Mouse (Mus musculus): ENCODE measurements around the gene Esyt1.
A peak's percentile ranks its signal among the peaks of the same experiment; 100 is the strongest.
"Not testable (repeated sequence)": the region's sequence is repeated elsewhere in the genome, so short reads cannot be mapped to it uniquely, and the experiment has no call there.

Esyt1 gene

GRCm38 (mm10) chr10:128525671-128526308 lies at the start of gene Esyt1:
Gene Esyt1, minus strand, starts transcription at chr10:128525871.
- peak; percentile 97 for DNase-seq (ENCODE audit: low read depth, low spot score)

GRCm38 (mm10) chr10:128575063-128575462 lies 49.4 kb upstream of the Esyt1 start:
- DNase-seq (ENCODE audit: low read depth, low spot score): no peak

GRCm38 (mm10) chr10:128565788-128566531 lies 40.3 kb upstream of the Esyt1 start, which contains the start of gene Pa2g4:
Gene Pa2g4, minus strand, starts transcription at chr10:128565987.
- peak; percentile 98 for DNase-seq (ENCODE audit: low read depth, low spot score)

GRCm38 (mm10) chr10:128565206-128565787 lies 39.6 kb upstream of the Esyt1 start:
- no peak for DNase-seq (ENCODE audit: low read depth, low spot score)

- no peak for DNase-seq (ENCODE audit: low read depth, low spot score)
Measured at GRCm38 (mm10) chr10:128563544-128563943, 37.9 kb upstream of the Esyt1 start.

- DNase-seq (ENCODE audit: low read depth, low spot score): no peak
Measured at GRCm38 (mm10) chr10:128556963-128557362, 31.3 kb upstream of the Esyt1 start.

- DNase-seq (ENCODE audit: low read depth, low spot score): no peak
Measured at GRCm38 (mm10) chr10:128556286-128556685, 30.6 kb upstream of the Esyt1 start.

GRCm38 (mm10) chr10:128555567-128555966 lies 29.9 kb upstream of the Esyt1 start:
- DNase-seq (ENCODE audit: low read depth, low spot score): not testable (repeated sequence)

- not testable (repeated sequence) for DNase-seq (ENCODE audit: low read depth, low spot score)
Measured at GRCm38 (mm10) chr10:128550144-128550823, 24.6 kb upstream of the Esyt1 start.

- DNase-seq (ENCODE audit: low read depth, low spot score): not testable (repeated sequence)
Measured at GRCm38 (mm10) chr10:128549682-128550057, 24.0 kb upstream of the Esyt1 start.

GRCm38 (mm10) chr10:128548947-128549681 lies 23.4 kb upstream of the Esyt1 start, which contains the start of gene Rpl41:
Gene Rpl41, minus strand, starts transcription at chr10:128549305.
- DNase-seq (ENCODE audit: low read depth, low spot score): peak; percentile 99

- DNase-seq (ENCODE audit: low read depth, low spot score): not testable (repeated sequence)
Measured at GRCm38 (mm10) chr10:128548051-128548791, 22.6 kb upstream of the Esyt1 start.

GRCm38 (mm10) chr10:128547361-128548032 lies 21.8 kb upstream of the Esyt1 start, which contains the start of gene Zc3h10:
Gene Zc3h10, minus strand, starts transcription at chr10:128547774.
- DNase-seq (ENCODE audit: low read depth, low spot score): peak; percentile 99

GRCm38 (mm10) chr10:128546787-128547186 lies 21.1 kb upstream of the Esyt1 start:
- DNase-seq (ENCODE audit: low read depth, low spot score): no peak

GRCm38 (mm10) chr10:128546361-128546760 lies 20.7 kb upstream of the Esyt1 start:
- DNase-seq (ENCODE audit: low read depth, low spot score): no peak

- no peak for DNase-seq (ENCODE audit: low read depth, low spot score)
Measured at GRCm38 (mm10) chr10:128545570-128545898, 19.9 kb upstream of the Esyt1 start.

- no peak for DNase-seq (ENCODE audit: low read depth, low spot score)
Measured at GRCm38 (mm10) chr10:128544674-128545569, 19.3 kb upstream of the Esyt1 start.

- DNase-seq (ENCODE audit: low read depth, low spot score): no peak
Measured at GRCm38 (mm10) chr10:128544151-128544657, 18.5 kb upstream of the Esyt1 start.

- no peak for DNase-seq (ENCODE audit: low read depth, low spot score)
Measured at GRCm38 (mm10) chr10:128543100-128543499, 17.4 kb upstream of the Esyt1 start.
